Mouse (Mus musculus) erythroblast, adult 5-6 weeks (primary cell): ENCODE measurements around the gene Pramel5. TPM values are rescaled to one million over a fixed set of nuclear protein-coding genes. Genes with fewer than 3 reads are reported as not detected.
"Not testable (repeated sequence)": the region's sequence is repeated elsewhere in the genome, so short reads cannot be mapped to it uniquely, and the experiment has no call there.

Experiments
- ATAC-seq: replicated peaks from 2 replicates; pipeline ENCODE4 v1.8.0; 2016; ENCODE audit warnings: moderate number of reproducible peaks, mild to moderate bottlenecking, moderate TSS enrichment, inconsistent platforms; ENCODE audit not compliant: poor library complexity, low FRiP score, severe bottlenecking
- total RNA-seq, 2 experiments: library from RNA; stranded (forward) in 1 of 2; stranded (reverse) in 1 of 2; fragments of 150-400 nt in 1 of 2; fragments of 200-764, 138-1000 nt in 1 of 2; gene quantifications; 2 replicates each; pipeline versions ENCODE4 v1.2.3 to v1.2.4; 2015 to 2017; ENCODE audit warnings: low replicate concordance in 2 of 2

Pramel5 gene
- total RNA-seq (2015; ENCODE audit: low replicate concordance) = not detected in 2 replicates
- not detected in 2 replicates for total RNA-seq (2017; ENCODE audit: low replicate concordance)

- not testable (repeated sequence) for ATAC-seq
These were observed at the start of gene Pramel5 for GRCm38 (mm10) chr4:144280388-144280787. Pramel5 (minus strand) TSS chr4:144280488.

GRCm38 (mm10) chr4:144329949-144330348 lies 49.7 kb upstream of the Pramel5 start, which contains the start of gene Gm13128:
Gm13128 (plus strand) TSS chr4:144330249.
- ATAC-seq = not testable (repeated sequence)

GRCm38 (mm10) chr4:144312666-144313460 lies 32.6 kb upstream of the Pramel5 start:
- ATAC-seq = not testable (repeated sequence)

- ATAC-seq = not testable (repeated sequence)
These were observed 19.1 kb upstream of the Pramel5 start for GRCm38 (mm10) chr4:144299414-144299813.

- ATAC-seq = not testable (repeated sequence)
These were observed 25.5 kb downstream of the Pramel5 start for GRCm38 (mm10) chr4:144254768-144255167.

Other genes with a start within 250 kb of the Pramel5 start
- gene Pramel4, start 221.4 kb downstream of the Pramel5 start, total RNA-seq (2015; ENCODE audit: low replicate concordance) = not detected in 2 replicates
- gene Pramel4, start 221.4 kb downstream of the Pramel5 start, total RNA-seq (2017; ENCODE audit: low replicate concordance) = not detected in 2 replicates
- not detected in 2 replicates for gene Gm13102, start 174.0 kb downstream of the Pramel5 start, total RNA-seq (2015; ENCODE audit: low replicate concordance)
- not detected in 2 replicates for gene Gm13102, start 174.0 kb downstream of the Pramel5 start, total RNA-seq (2017; ENCODE audit: low replicate concordance)
- not detected in 2 replicates for gene Oog3, start 117.8 kb downstream of the Pramel5 start, total RNA-seq (2015; ENCODE audit: low replicate concordance)
- gene Oog3, start 117.8 kb downstream of the Pramel5 start, total RNA-seq (2017; ENCODE audit: low replicate concordance) = not detected in 2 replicates
- not detected in 2 replicates for gene Oog2, start 89.8 kb downstream of the Pramel5 start, total RNA-seq (2015; ENCODE audit: low replicate concordance)
- not detected in 2 replicates for gene Oog2, start 89.8 kb downstream of the Pramel5 start, total RNA-seq (2017; ENCODE audit: low replicate concordance)
- not detected in 2 replicates for gene C87977, start 67.2 kb downstream of the Pramel5 start, total RNA-seq (2015; ENCODE audit: low replicate concordance)
- not detected in 2 replicates for gene C87977, start 67.2 kb downstream of the Pramel5 start, total RNA-seq (2017; ENCODE audit: low replicate concordance)
- not detected in 2 replicates for gene Gm13128, start 49.8 kb upstream of the Pramel5 start, total RNA-seq (2015; ENCODE audit: low replicate concordance)
- gene Gm13128, start 49.8 kb upstream of the Pramel5 start, total RNA-seq (2017; ENCODE audit: low replicate concordance) = not detected in 2 replicates
- not detected in 2 replicates for gene Gm13119, start 77.5 kb upstream of the Pramel5 start, total RNA-seq (2015; ENCODE audit: low replicate concordance)
- not detected in 2 replicates for gene Gm13119, start 77.5 kb upstream of the Pramel5 start, total RNA-seq (2017; ENCODE audit: low replicate concordance)
- not detected in 2 replicates for gene Pramef20, start 97.4 kb upstream of the Pramel5 start, total RNA-seq (2015; ENCODE audit: low replicate concordance)
- not detected in 2 replicates for gene Pramef20, start 97.4 kb upstream of the Pramel5 start, total RNA-seq (2017; ENCODE audit: low replicate concordance)
- gene Pramef12, start 128.0 kb upstream of the Pramel5 start, total RNA-seq (2015; ENCODE audit: low replicate concordance) = not detected in 2 replicates
- not detected in 2 replicates for gene Pramef12, start 128.0 kb upstream of the Pramel5 start, total RNA-seq (2017; ENCODE audit: low replicate concordance)
- not detected in 2 replicates for gene 1700012P22Rik, start 158.3 kb upstream of the Pramel5 start, total RNA-seq (2015; ENCODE audit: low replicate concordance)
- not detected in 2 replicates for gene 1700012P22Rik, start 158.3 kb upstream of the Pramel5 start, total RNA-seq (2017; ENCODE audit: low replicate concordance)
- not detected in 2 replicates for gene Gm9944, start 172.8 kb upstream of the Pramel5 start, total RNA-seq (2015; ENCODE audit: low replicate concordance)
- gene Gm9944, start 172.8 kb upstream of the Pramel5 start, total RNA-seq (2017; ENCODE audit: low replicate concordance) = not detected in 2 replicates
- not detected in 2 replicates for gene Aadacl3, start 183.3 kb upstream of the Pramel5 start, total RNA-seq (2015; ENCODE audit: low replicate concordance)
- not detected in 2 replicates for gene Aadacl3, start 183.3 kb upstream of the Pramel5 start, total RNA-seq (2017; ENCODE audit: low replicate concordance)
- gene 9430007A20Rik, start 239.3 kb upstream of the Pramel5 start, total RNA-seq (2015; ENCODE audit: low replicate concordance) = not detected in 2 replicates
- not detected in 2 replicates for gene 9430007A20Rik, start 239.3 kb upstream of the Pramel5 start, total RNA-seq (2017; ENCODE audit: low replicate concordance)